Mouse (Mus musculus) neural tube, embryonic 12.5 days (tissue): ENCODE measurements around the gene Zfp36l1. TPM values are rescaled to one million over a fixed set of nuclear protein-coding genes. Genes with fewer than 3 reads are reported as not detected.

Experiments
- ATAC-seq: fragments of 200-750 bp; cut with Nextera tagmentation; 2 replicates; pipeline ENCODE4 v1.8.0; 2017; ENCODE audit warnings: low read depth, mild to moderate bottlenecking, moderate TSS enrichment, moderate library complexity; ENCODE audit not compliant: low FRiP score
- H3K27ac ChIP-seq: fragments of 300-500 bp; sonication (generic); 2 replicates; pipeline ENCODE4 v1.5.1; 2016
- H3K27me3 ChIP-seq: fragments of 300-500 bp; sonication (generic); replicated peaks from 2 replicates; pipeline ENCODE4 v1.6.1; 2016; ENCODE audit warnings: mild to moderate bottlenecking
- H3K36me3 ChIP-seq: fragments of 300-500 bp; sonication (generic); 2 replicates; pipeline ENCODE4 v1.6.1; 2016; ENCODE audit warnings: mild to moderate bottlenecking
- H3K4me1 ChIP-seq: fragments of 300-500 bp; sonication (generic); 2 replicates; pipeline ENCODE4 v1.6.1; 2016
- H3K4me2 ChIP-seq: fragments of 300-500 bp; sonication (generic); replicated peaks from 2 replicates; pipeline ENCODE4 v1.6.1; 2016; ENCODE audit warnings: mild to moderate bottlenecking
- H3K4me3 ChIP-seq: fragments of 300-500 bp; sonication (generic); 2 replicates; pipeline ENCODE4 v1.5.1; 2016
- H3K9ac ChIP-seq: fragments of 300-500 bp; sonication (generic); 2 replicates; pipeline ENCODE4 v1.6.1; 2016; ENCODE audit warnings: mild to moderate bottlenecking
- H3K9me3 ChIP-seq: fragments of 300-500 bp; sonication (generic); 2 replicates; pipeline ENCODE4 v1.6.1; 2016; ENCODE audit warnings: mild to moderate bottlenecking
- WGBS: fragments of 180-500 bp; shearing (Covaris S2); methylation state at CpG from one replicate; pipeline ENCODE4 v1.1.7; 2016; 5-methylcytosine and 5-hydroxymethylcytosine counted together
- polyA plus RNA-seq: library from polyadenylated mRNA; unstranded; fragments of >200 nt; fragmentation: Nextera tagmentation; extraction: Ambion mirVana; gene quantifications from 2 replicates; pipeline ENCODE4 v1.2.1, GENCODE M21; 2016

The Zfp36l1 gene
- polyA plus RNA-seq, 1 experiment from 2014 or later, result 73.0 TPM

GRCm38 (mm10) chr12:80141470-80141869, 28.7 kb upstream of the Zfp36l1 start:
- Histone ChIP-seq H3K9ac (no peak overlapping the region), H3K27me3 (no peaks in the 10 kb centered on the region), H3K36me3 (no peaks in the 10 kb centered on the region), H3K4me2 (no peak overlapping the region), H3K9me3 (no peaks in the 10 kb centered on the region), H3K4me3 (no peak overlapping the region), H3K27ac (no peak overlapping the region), H3K4me1 (peaks cover 5% of the 10 kb centered on the region; the same call in 1 of the 2 replicates)
- ATAC-seq, result no peak
- WGBS, result 21% methylated on average over 7 of the region's 7 CpGs

GRCm38 (mm10) chr12:80141011-80141410, 28.2 kb upstream of the Zfp36l1 start:
- Histone ChIP-seq H3K27me3 (no peaks in the 10 kb centered on the region), H3K4me1 (peaks cover 3% of the 10 kb centered on the region; the same call in 1 of the 2 replicates), H3K4me3 (no peak overlapping the region), H3K36me3 (no peaks in the 10 kb centered on the region), H3K9me3 (no peaks in the 10 kb centered on the region), H3K9ac (no peak overlapping the region), H3K27ac (no peak overlapping the region), H3K4me2 (no peak overlapping the region)
- 91% methylated on average over 8 of the region's 8 CpGs for WGBS
- no peak for ATAC-seq

GRCm38 (mm10) chr12:80137744-80138143, 24.9 kb upstream of the Zfp36l1 start:
- Histone ChIP-seq H3K4me3 (no peak overlapping the region), H3K4me1 (no peaks in the 10 kb centered on the region), H3K36me3 (no peaks in the 10 kb centered on the region), H3K27me3 (no peaks in the 10 kb centered on the region), H3K27ac (no peak overlapping the region), H3K9me3 (no peaks in the 10 kb centered on the region), H3K4me2 (no peak overlapping the region), H3K9ac (no peak overlapping the region)
- WGBS, result 83% methylated on average over 1 of the region's 1 CpGs
- ATAC-seq, result no peak

GRCm38 (mm10) chr12:80137246-80137645, 24.4 kb upstream of the Zfp36l1 start:
- Histone ChIP-seq H3K27ac (no peak overlapping the region), H3K9me3 (no peaks in the 10 kb centered on the region), H3K4me1 (peaks cover 4% of the 10 kb centered on the region), H3K27me3 (no peaks in the 10 kb centered on the region), H3K4me3 (no peak overlapping the region), H3K36me3 (no peaks in the 10 kb centered on the region), H3K9ac (no peak overlapping the region), H3K4me2 (no peak overlapping the region)
- WGBS, result 81% methylated on average over 6 of the region's 6 CpGs
- ATAC-seq, result no peak

- Histone ChIP-seq H3K27me3 (no peaks in the 10 kb centered on the region), H3K36me3 (no peaks in the 10 kb centered on the region), H3K4me3 (no peak overlapping the region), H3K9ac (no peak overlapping the region), H3K4me2 (no peak overlapping the region), H3K4me1 (peaks cover 12% of the 10 kb centered on the region), H3K27ac (no peak overlapping the region), H3K9me3 (no peaks in the 10 kb centered on the region)
- no peak for ATAC-seq
- WGBS, result 91% methylated on average over 12 of the region's 12 CpGs
Observed at GRCm38 (mm10) chr12:80136264-80136930, 23.6 kb upstream of the Zfp36l1 start.

- Histone ChIP-seq H3K36me3 (no peaks in the 10 kb centered on the region), H3K4me3 (no peak overlapping the region), H3K4me2 (no peak overlapping the region), H3K9ac (no peak overlapping the region), H3K27ac (no peak overlapping the region), H3K27me3 (no peaks in the 10 kb centered on the region), H3K4me1 (peaks cover 23% of the 10 kb centered on the region), H3K9me3 (no peaks in the 10 kb centered on the region)
- no peak for ATAC-seq
- 90% methylated on average over 8 of the region's 8 CpGs for whole genome bisulfite sequencing
Observed at GRCm38 (mm10) chr12:80135173-80135572, 22.4 kb upstream of the Zfp36l1 start.

GRCm38 (mm10) chr12:80133011-80133545, 20.3 kb upstream of the Zfp36l1 start:
- H3K36me3 ChIP-seq, result no peaks in the 10 kb centered on the region
- H3K27me3 ChIP-seq, result no peaks in the 10 kb centered on the region
- H3K4me3 ChIP-seq, result no peak overlapping the region
- ATAC-seq, result peak; percentile 14; the same call in 1 of the 2 replicates
- no peaks in the 10 kb centered on the region for H3K9me3 ChIP-seq
- 0 out of 2 replicates have a peak overlapping the region, but pooled peaks have one; percentile 72 for H3K4me2 ChIP-seq
- peaks cover 33% of the 10 kb centered on the region for H3K4me1 ChIP-seq
- 41% methylated on average over 9 of the region's 9 CpGs for WGBS
- no peak overlapping the region for H3K9ac ChIP-seq
- H3K27ac ChIP-seq, result no peak overlapping the region

GRCm38 (mm10) chr12:80132250-80133003, 19.6 kb upstream of the Zfp36l1 start:
- no peaks in the 10 kb centered on the region for H3K36me3 ChIP-seq
- peak overlapping the region; percentile 88 for H3K27ac ChIP-seq
- WGBS, result 1% methylated on average over 66 of the region's 66 CpGs
- peak; percentile 84 for ATAC-seq
- H3K27me3 ChIP-seq, result no peaks in the 10 kb centered on the region
- H3K9ac ChIP-seq, result peak overlapping the region; percentile 91
- H3K4me1 ChIP-seq, result peaks cover 33% of the 10 kb centered on the region
- H3K4me3 ChIP-seq, result peak overlapping the region; percentile 61
- no peaks in the 10 kb centered on the region for H3K9me3 ChIP-seq
- peak overlapping the region; percentile 72 for H3K4me2 ChIP-seq

GRCm38 (mm10) chr12:80131359-80132249, 18.8 kb upstream of the Zfp36l1 start:
- WGBS, result 56% methylated on average over 17 of the region's 17 CpGs
- Histone ChIP-seq H3K27ac (0 out of 2 replicates have a peak overlapping the region, but pooled peaks have one; percentile 47), H3K4me2 (peak overlapping the region; percentile 72), H3K4me3 (no peak overlapping the region), H3K9ac (peak overlapping the region; percentile 91; the same call in 1 of the 2 replicates), H3K9me3 (no peaks in the 10 kb centered on the region), H3K27me3 (no peaks in the 10 kb centered on the region), H3K36me3 (no peaks in the 10 kb centered on the region), H3K4me1 (peaks cover 33% of the 10 kb centered on the region)
- 0 out of 2 replicates have a peak, but pooled peaks have one; percentile 13 for ATAC-seq

GRCm38 (mm10) chr12:80130558-80131358, 17.9 kb upstream of the Zfp36l1 start:
- H3K4me2 ChIP-seq, result peak overlapping the region; percentile 36
- H3K27ac ChIP-seq, result peak overlapping the region; percentile 47
- WGBS, result 5% methylated on average over 6 of the region's 6 CpGs
- peaks cover 33% of the 10 kb centered on the region for H3K4me1 ChIP-seq
- 0 out of 2 replicates have a peak, but pooled peaks cover 3% of the 10 kb centered on the region for H3K36me3 ChIP-seq
- peak overlapping the region; percentile 30; the same call in 1 of the 2 replicates for H3K9ac ChIP-seq
- H3K27me3 ChIP-seq, result no peaks in the 10 kb centered on the region
- no peaks in the 10 kb centered on the region for H3K9me3 ChIP-seq
- no peak overlapping the region for H3K4me3 ChIP-seq
- peak; percentile 70; the same call in 1 of the 2 replicates for ATAC-seq

- H3K4me3 ChIP-seq, result no peak overlapping the region
- WGBS, result 94% methylated on average over 8 of the region's 8 CpGs
- no peaks in the 10 kb centered on the region for H3K9me3 ChIP-seq
- no peak for ATAC-seq
- 0 out of 2 replicates have a peak, but pooled peaks cover 3% of the 10 kb centered on the region for H3K36me3 ChIP-seq
- H3K27me3 ChIP-seq, result no peaks in the 10 kb centered on the region
- H3K9ac ChIP-seq, result no peak overlapping the region
- H3K4me1 ChIP-seq, result peaks cover 33% of the 10 kb centered on the region
- no peak overlapping the region for H3K4me2 ChIP-seq
- no peak overlapping the region for H3K27ac ChIP-seq
Observed at GRCm38 (mm10) chr12:80129531-80129930, 16.7 kb upstream of the Zfp36l1 start.
